Mouse (Mus musculus) hindbrain, embryonic 14.5 days (tissue): ENCODE data around the gene Tgm6. TPM values are rescaled to one million over a fixed set of nuclear protein-coding genes. Genes with fewer than 3 reads are reported as not detected.
A peak's percentile ranks its signal among the peaks of the same experiment; 100 is the strongest.

ENCODE experiments used
- ATAC-seq: fragments of 200-750 bp; cut with Nextera tagmentation; 2 replicates; pipeline ENCODE4 v1.8.0; 2017; ENCODE audit warnings: moderate number of reproducible peaks, mild to moderate bottlenecking, moderate TSS enrichment, moderate library complexity; ENCODE audit not compliant: low FRiP score
- DNase-seq: peaks from one replicate; pipeline ENCODE4 v3.0.0-alpha.2; 2015; ENCODE audit warnings: low spot score
- H3K27ac ChIP-seq: fragments of 300-500 bp; sonication (generic); 2 replicates; pipeline ENCODE4 v1.5.1; 2014; ENCODE audit warnings: mild to moderate bottlenecking, moderate library complexity
- H3K27me3 ChIP-seq: fragments of 300-500 bp; sonication (generic); 2 replicates; pipeline ENCODE4 v1.6.1; 2014; ENCODE audit warnings: mild to moderate bottlenecking, low read length, mixed read lengths; ENCODE audit not compliant: control insufficient read depth, insufficient read depth
- H3K36me3 ChIP-seq: fragments of 300-500 bp; sonication (generic); replicated peaks from 2 replicates; pipeline ENCODE4 v1.6.1; 2014; ENCODE audit not compliant: control insufficient read depth, insufficient read depth
- H3K4me1 ChIP-seq: fragments of 300-500 bp; sonication (generic); replicated peaks from 2 replicates; pipeline ENCODE4 v1.6.1; 2014; ENCODE audit warnings: antibody characterized with exemption, low read length, mixed read lengths; ENCODE audit not compliant: control insufficient read depth, insufficient read depth
- H3K4me2 ChIP-seq: fragments of 300-500 bp; sonication (generic); replicated peaks from 2 replicates; pipeline ENCODE4 v1.6.1; 2014; ENCODE audit warnings: mild to moderate bottlenecking, moderate library complexity
- H3K4me3 ChIP-seq: fragments of 300-500 bp; sonication (generic); replicated peaks from 2 replicates; pipeline ENCODE4 v1.5.1; 2014; ENCODE audit warnings: mild to moderate bottlenecking, low read length
- H3K9ac ChIP-seq: fragments of 300-500 bp; sonication (generic); 2 replicates; pipeline ENCODE4 v1.6.1; 2014
- H3K9me3 ChIP-seq: fragments of 300-500 bp; sonication (generic); 2 replicates; pipeline ENCODE4 v1.6.1; 2016; ENCODE audit warnings: low read length; ENCODE audit not compliant: control insufficient read depth
- WGBS: fragments of 180-500 bp; shearing (Covaris S2); extraction: QIAGEN DNeasy Blood & Tissue Kit; methylation state at CpG from one replicate; pipeline ENCODE4 v1.1.7; 2014; 5-methylcytosine and 5-hydroxymethylcytosine counted together
- polyA plus RNA-seq: library from polyadenylated mRNA; unstranded; fragments of >200 nt; fragmentation: Nextera tagmentation; extraction: Ambion mirVana; gene quantifications from 2 replicates; pipeline ENCODE4 v1.2.1, GENCODE M21; 2014

Tgm6 gene
- 0.07 TPM in 2 replicates for polyA plus RNA-seq

- no peak for DNase-seq
- Histone ChIP-seq H3K36me3 (no peaks in the 10 kb centered on the region), H3K9ac (no peak within 1 kb of the TSS), H3K4me1 (peaks cover 5% of the 10 kb centered on the region; the same call in 1 of the 2 replicates), H3K4me2 (no peak within 1 kb of the TSS), H3K9me3 (no peaks in the 10 kb centered on the region), H3K4me3 (no peak within 1 kb of the TSS), H3K27ac (peak within 1 kb of the TSS; percentile 16; the same call in 1 of the 2 replicates), H3K27me3 (no peaks in the 10 kb centered on the region)
- WGBS = 77% methylated on average over 4 of the region's 4 CpGs
- no peak for ATAC-seq
Observed at GRCm38 (mm10) chr2:130112116-130112515, at the start of gene Tgm6. Gene Tgm6, plus strand, starts transcription at chr2:130112416.

- Histone ChIP-seq H3K9me3 (no peaks in the 10 kb centered on the region), H3K36me3 (no peaks in the 10 kb centered on the region), H3K4me2 (no peak overlapping the region), H3K27me3 (no peaks in the 10 kb centered on the region), H3K27ac (no peak overlapping the region), H3K9ac (no peak overlapping the region), H3K4me3 (no peak overlapping the region), H3K4me1 (no peaks in the 10 kb centered on the region)
- peak; percentile 77 for DNase-seq
- no peak for ATAC-seq
- WGBS = 15% methylated on average over 3 of the region's 3 CpGs
Observed at GRCm38 (mm10) chr2:130068228-130068627, 44.0 kb upstream of the Tgm6 start.

GRCm38 (mm10) chr2:130070396-130070795, 41.8 kb upstream of the Tgm6 start:
- WGBS = 86% methylated on average over 2 of the region's 2 CpGs
- Histone ChIP-seq H3K4me3 (no peak overlapping the region), H3K27ac (no peak overlapping the region), H3K9me3 (no peaks in the 10 kb centered on the region), H3K36me3 (no peaks in the 10 kb centered on the region), H3K4me1 (no peaks in the 10 kb centered on the region), H3K27me3 (no peaks in the 10 kb centered on the region), H3K4me2 (no peak overlapping the region), H3K9ac (no peak overlapping the region)
- DNase-seq = no peak
- ATAC-seq = no peak

- 52% methylated on average over 4 of the region's 4 CpGs for WGBS
- DNase-seq (peak; percentile 27), ATAC-seq (no peak)
- H3K9ac ChIP-seq = no peak overlapping the region
- H3K4me2 ChIP-seq = no peak overlapping the region
- no peaks in the 10 kb centered on the region for H3K9me3 ChIP-seq
- H3K27ac ChIP-seq = peak overlapping the region; percentile 16; the same call in 1 of the 2 replicates
- no peak overlapping the region for H3K4me3 ChIP-seq
- H3K36me3 ChIP-seq = no peaks in the 10 kb centered on the region
- peaks cover 5% of the 10 kb centered on the region; the same call in 1 of the 2 replicates for H3K4me1 ChIP-seq
- no peaks in the 10 kb centered on the region for H3K27me3 ChIP-seq
Observed at GRCm38 (mm10) chr2:130112804-130113203, 588 bp downstream of the Tgm6 start.

GRCm38 (mm10) chr2:130113379-130113778, 1.2 kb downstream of the Tgm6 start:
- no peak for ATAC-seq

GRCm38 (mm10) chr2:130118649-130119048, 6.4 kb downstream of the Tgm6 start:
- DNase-seq = no peak
- no peaks in the 10 kb centered on the region for H3K36me3 ChIP-seq
- no peak overlapping the region for H3K4me2 ChIP-seq
- no peaks in the 10 kb centered on the region for H3K9me3 ChIP-seq
- WGBS = 77% methylated on average over 7 of the region's 7 CpGs
- H3K4me1 ChIP-seq = peaks cover 4% of the 10 kb centered on the region; the same call in 1 of the 2 replicates
- H3K4me3 ChIP-seq = no peak overlapping the region
- no peak for ATAC-seq
- no peak overlapping the region for H3K9ac ChIP-seq
- no peaks in the 10 kb centered on the region for H3K27me3 ChIP-seq
- no peak overlapping the region for H3K27ac ChIP-seq

More at GRCm38 (mm10) chr2:130113379-130113778, 1.2 kb downstream of the Tgm6 start:
- no peaks in the 10 kb centered on the region for H3K9me3 ChIP-seq
- H3K36me3 ChIP-seq = no peaks in the 10 kb centered on the region
- H3K27ac ChIP-seq = no peak overlapping the region
- H3K4me2 ChIP-seq = no peak overlapping the region
- peak; percentile 30 for DNase-seq
- no peak overlapping the region for H3K4me3 ChIP-seq
- no peak overlapping the region for H3K9ac ChIP-seq
- H3K4me1 ChIP-seq = peaks cover 5% of the 10 kb centered on the region; the same call in 1 of the 2 replicates
- H3K27me3 ChIP-seq = no peaks in the 10 kb centered on the region
- WGBS = 29% methylated on average over 3 of the region's 3 CpGs

- no peaks in the 10 kb centered on the region; the same call in 1 of the 2 replicates for H3K4me1 ChIP-seq
- 52% methylated on average over 6 of the region's 6 CpGs for WGBS
- H3K27ac ChIP-seq = peak overlapping the region; percentile 44
- H3K9ac ChIP-seq = no peak overlapping the region
- no peaks in the 10 kb centered on the region for H3K36me3 ChIP-seq
- H3K4me2 ChIP-seq = no peak overlapping the region
- H3K9me3 ChIP-seq = no peaks in the 10 kb centered on the region
- peak; percentile 27; the same call in 1 of the 2 replicates for ATAC-seq
- H3K4me3 ChIP-seq = no peak overlapping the region
- no peaks in the 10 kb centered on the region for H3K27me3 ChIP-seq
- DNase-seq = peak; percentile 29
Observed at GRCm38 (mm10) chr2:130125279-130126059, 13.3 kb downstream of the Tgm6 start.

- Histone ChIP-seq H3K27ac (peak overlapping the region; percentile 44), H3K9me3 (no peaks in the 10 kb centered on the region), H3K9ac (no peak overlapping the region), H3K27me3 (no peaks in the 10 kb centered on the region), H3K36me3 (no peaks in the 10 kb centered on the region), H3K4me2 (no peak overlapping the region), H3K4me1 (no peaks in the 10 kb centered on the region; the same call in 1 of the 2 replicates), H3K4me3 (no peak overlapping the region)
- 79% methylated on average over 1 of the region's 1 CpGs for WGBS
- no peak for DNase-seq
- no peak for ATAC-seq
Observed at GRCm38 (mm10) chr2:130126073-130126472, 13.9 kb downstream of the Tgm6 start.

GRCm38 (mm10) chr2:130129687-130130086, 17.5 kb downstream of the Tgm6 start:
- no peak for ATAC-seq
- no peaks in the 10 kb centered on the region for H3K27me3 ChIP-seq
- H3K9me3 ChIP-seq = 0 out of 2 replicates have a peak, but pooled peaks cover 4% of the 10 kb centered on the region
- no peaks in the 10 kb centered on the region for H3K36me3 ChIP-seq
- no peak overlapping the region for H3K27ac ChIP-seq
- H3K4me1 ChIP-seq = no peaks in the 10 kb centered on the region; the same call in 1 of the 2 replicates
- WGBS = 79% methylated on average over 1 of the region's 1 CpGs
- no peak overlapping the region for H3K4me2 ChIP-seq
- no peak for DNase-seq
- H3K9ac ChIP-seq = no peak overlapping the region
- no peak overlapping the region for H3K4me3 ChIP-seq
